Mouse (Mus musculus): ENCODE data around the gene Kcns3.

GRCm38 (mm10) chr12:11144894-11145293 lies 6.0 kb downstream of the Kcns3 start:
- no peak for TF ChIP-seq POLR2A (IDR thresholded peaks at IDR 0.05; ENCODE audit: insufficient read depth, low read depth, low read length)
- no peak for TF ChIP-seq CTCF (IDR thresholded peaks at IDR 0.05; ENCODE audit: insufficient read depth, low read depth, low read length)
